In genomic region chr5:3141841-3142240, GRCm38 (mm10) we compare ENCODE assay signal across 5 mouse cellular contexts.
DNase-seq lines count a peak whose midpoint lies in the region; ATAC-seq lines count a peak whose summit lies in the region.
"Not testable (repeated sequence)": the region's sequence is repeated elsewhere in the genome, so short reads cannot be mapped to it uniquely, and the experiment has no call there.

No protein-coding gene starts in this region.

- not testable (repeated sequence) for H3K4me1 ChIP-seq in forebrain, embryonic 16.5 days (replicated peaks; ENCODE audit: control insufficient read depth, insufficient read depth, low read length)

- WGBS in forebrain, embryonic 16.5 days: 80% methylated on average over 11 of the region's 11 CpGs

- H3K9ac ChIP-seq in forebrain, embryonic 16.5 days (replicated peaks; ENCODE audit: low read depth, low read length): not testable (repeated sequence)

- ATAC-seq in forebrain, embryonic 16.5 days: peak; percentile 47; the same call in 1 of the 2 replicates
- peak; percentile 44; the same call in 1 of the 2 replicates for ATAC-seq in frontal cortex, adult (ENCODE audit: low TSS enrichment)

- not testable (repeated sequence) for H3K27me3 ChIP-seq in forebrain, embryonic 16.5 days (replicated peaks; ENCODE audit: control insufficient read depth, insufficient read depth, low read length)

- H3K4me2 ChIP-seq in forebrain, embryonic 16.5 days (ENCODE audit: low read length): not testable (repeated sequence)

- H3K36me3 ChIP-seq in forebrain, embryonic 16.5 days (ENCODE audit: control insufficient read depth, insufficient read depth): not testable (repeated sequence)

- not testable (repeated sequence) for H3K4me3 ChIP-seq in forebrain, embryonic 16.5 days (replicated peaks; ENCODE audit: low read length)

- not testable (repeated sequence) for H3K27ac ChIP-seq in forebrain, embryonic 16.5 days (ENCODE audit: low read length)

- DNase-seq in layer of hippocampus, adult 18-20 months (ENCODE audit: low spot score in 2 of 2): peak; percentile 18 to 27
- DNase-seq in layer of hippocampus, adult 9-11 months: peak; percentile 14
- DNase-seq in layer of hippocampus, postnatal 36 days: peak; percentile 12 to 23

- H3K9me3 ChIP-seq in forebrain, embryonic 16.5 days (ENCODE audit: control insufficient read depth, low read length): not testable (repeated sequence)
